Mouse (Mus musculus) hematopoietic stem cell, adult 5-6 weeks (primary cell): ENCODE measurements around the gene Oxsr1. TPM values are rescaled to one million over a fixed set of nuclear protein-coding genes. Genes with fewer than 3 reads are reported as not detected.
"Not testable (repeated sequence)": the region's sequence is repeated elsewhere in the genome, so short reads cannot be mapped to it uniquely, and the experiment has no call there.

Source experiments
- ATAC-seq, 2 experiments: fragments of 125-278 bp in 1 of 2; replicated peaks in 1 of 2; 2 replicates each; pipeline ENCODE4 v1.8.0; 2016 to 2017; ENCODE audit warnings: inconsistent platforms in 2 of 2, mild to moderate bottlenecking in 2 of 2, moderate number of reproducible peaks in 2 of 2, low read depth in 1 of 2, moderate TSS enrichment in 1 of 2; ENCODE audit not compliant: low FRiP score in 2 of 2, poor library complexity in 2 of 2, severe bottlenecking in 2 of 2, insufficient read depth in 1 of 2, low TSS enrichment in 1 of 2
- total RNA-seq: library from RNA; stranded (forward); fragments of 172-1452, 232-1000 nt; gene quantifications from 2 replicates; pipeline ENCODE4 v1.2.3, GENCODE M21; 2017

Gene Oxsr1
- total RNA-seq, result 36.1 and 48.2 TPM in 2 replicates

DNA sequence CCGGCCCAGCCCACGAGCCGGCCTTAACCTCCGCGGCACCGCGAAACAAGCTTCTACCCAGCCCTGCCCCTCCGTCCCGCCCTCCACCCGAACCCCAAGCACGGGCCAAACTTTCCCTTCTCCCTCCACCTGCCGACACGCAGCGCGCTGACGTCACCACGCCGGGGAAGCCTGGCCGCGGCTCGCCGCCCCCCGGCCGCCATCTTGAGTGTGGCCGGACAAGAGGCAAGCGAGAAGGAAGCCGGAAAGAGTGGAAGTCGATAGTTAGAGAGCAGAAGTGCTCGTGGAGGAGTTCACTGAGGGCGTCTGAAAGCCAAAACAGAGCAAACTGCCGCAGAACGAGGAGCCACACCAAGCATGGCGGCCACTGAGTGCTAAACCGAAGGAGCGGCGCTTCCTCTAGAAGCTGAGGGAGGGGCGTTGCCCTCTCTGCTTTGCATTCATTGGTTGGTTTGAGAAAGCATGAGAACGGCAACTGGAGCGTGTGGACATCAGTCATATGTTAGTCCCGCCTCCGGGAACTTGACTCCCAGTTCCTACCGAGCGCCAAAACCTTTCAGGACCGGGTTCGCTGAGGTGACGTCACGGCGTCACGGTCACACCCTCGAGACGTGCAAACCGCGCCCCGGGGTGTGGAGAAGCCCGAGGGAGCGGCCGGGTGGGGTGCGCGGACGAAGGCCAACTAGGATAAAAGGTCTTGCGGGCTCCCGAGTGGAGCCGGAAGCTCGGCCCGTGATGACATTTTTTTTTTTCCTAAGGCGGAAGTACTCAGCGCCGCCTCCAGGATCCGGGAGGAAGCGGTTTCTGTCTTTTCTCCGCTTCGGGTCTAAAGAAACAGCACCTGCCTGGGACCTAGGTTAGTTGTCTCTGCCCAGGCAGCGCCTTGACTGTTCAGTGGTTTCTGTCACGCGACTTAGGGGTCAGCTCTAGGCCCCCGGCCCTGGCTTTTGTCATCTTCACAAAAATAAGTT is at the start of gene Oxsr1:
Gene Oxsr1 (minus strand): TSS at position 139 of the 971 bp plus-strand sequence.
- peak; percentile 94 to 96 for ATAC-seq

DNA sequence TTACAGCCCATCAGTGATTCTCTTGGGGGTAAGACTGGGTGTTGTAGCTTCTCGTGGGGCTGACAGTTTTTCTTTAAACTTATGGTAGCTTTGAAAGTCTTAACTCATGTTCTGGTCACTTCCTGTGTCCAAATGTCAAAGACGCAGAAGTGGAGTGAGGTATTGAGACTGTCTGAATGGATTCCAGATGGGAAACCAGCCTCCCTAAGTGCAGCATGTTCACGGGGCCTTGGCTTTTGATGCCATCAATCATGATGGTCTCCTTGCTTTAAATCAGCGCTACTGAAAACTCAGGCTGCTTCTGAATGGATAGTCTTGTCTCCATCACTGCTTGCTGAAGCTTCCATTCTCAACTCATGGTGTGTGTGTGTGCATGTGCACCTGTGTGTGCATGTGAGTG is 49.0 kb upstream of the Oxsr1 start:
- no peak for ATAC-seq

DNA sequence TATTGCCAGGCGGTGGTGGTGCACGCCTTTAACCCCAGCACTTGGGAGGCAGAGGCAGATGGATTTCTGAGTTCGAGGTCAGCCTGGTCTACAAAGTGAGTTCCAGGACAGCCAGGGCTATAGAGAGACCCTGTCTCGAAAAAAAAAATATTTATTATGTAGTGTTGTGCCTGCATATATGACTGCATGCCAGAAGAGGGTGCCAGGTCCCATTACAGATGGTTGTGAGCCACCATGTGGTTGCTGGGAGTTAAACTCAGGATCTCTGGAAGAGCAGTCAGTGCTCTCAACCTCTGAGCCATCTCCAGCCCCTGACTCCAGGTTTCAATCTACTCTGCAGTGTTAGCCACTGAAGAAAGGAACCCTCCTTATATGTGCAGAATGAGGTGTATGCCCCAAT is 48.5 kb upstream of the Oxsr1 start:
- ATAC-seq, result not testable (repeated sequence)

DNA sequence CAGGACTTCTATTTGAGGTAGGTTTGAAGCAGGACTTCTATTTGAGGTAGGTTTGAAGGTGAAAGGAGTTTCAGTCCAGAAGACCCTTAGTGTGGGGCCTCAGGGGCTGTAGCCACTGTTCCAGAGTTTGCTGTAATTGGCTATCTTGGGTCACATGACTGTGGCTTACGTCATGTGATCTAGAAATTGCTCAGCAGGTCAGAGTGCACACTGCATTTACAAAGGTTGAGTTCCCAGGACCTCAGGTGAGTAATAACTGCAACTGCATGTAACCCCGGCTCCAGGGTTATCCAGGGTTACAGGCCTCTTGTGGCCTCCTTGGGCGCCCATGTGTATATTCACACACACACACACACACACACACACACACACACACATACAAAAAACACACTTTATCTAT is 46.1 kb upstream of the Oxsr1 start:
- no peak for ATAC-seq

DNA sequence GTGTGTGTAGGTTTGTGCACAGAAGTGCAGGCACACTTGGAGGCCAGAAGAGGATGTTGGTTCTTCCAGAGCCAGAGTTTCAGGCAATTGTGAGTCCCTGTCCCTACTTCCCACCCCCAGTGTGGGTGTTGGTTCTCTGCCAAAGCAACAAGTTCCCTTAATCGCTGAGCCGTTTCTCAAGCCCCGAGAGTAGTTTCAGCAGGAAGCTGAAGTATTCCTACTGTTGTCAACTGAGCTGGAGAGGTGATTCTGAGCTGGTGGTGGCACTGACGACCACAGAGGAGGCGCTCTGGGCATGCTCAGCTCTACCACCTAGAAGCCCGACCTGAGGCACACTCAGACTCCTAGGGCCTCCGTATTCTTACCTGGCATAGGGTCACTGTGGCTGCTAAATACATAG is 43.1 kb upstream of the Oxsr1 start, which contains the start of gene Slc22a14:
Gene Slc22a14 (minus strand): TSS at position 270 of the 400 bp plus-strand sequence.
- ATAC-seq, result peak; percentile 39 to 57; a peak in 2 of 4 replicates

DNA sequence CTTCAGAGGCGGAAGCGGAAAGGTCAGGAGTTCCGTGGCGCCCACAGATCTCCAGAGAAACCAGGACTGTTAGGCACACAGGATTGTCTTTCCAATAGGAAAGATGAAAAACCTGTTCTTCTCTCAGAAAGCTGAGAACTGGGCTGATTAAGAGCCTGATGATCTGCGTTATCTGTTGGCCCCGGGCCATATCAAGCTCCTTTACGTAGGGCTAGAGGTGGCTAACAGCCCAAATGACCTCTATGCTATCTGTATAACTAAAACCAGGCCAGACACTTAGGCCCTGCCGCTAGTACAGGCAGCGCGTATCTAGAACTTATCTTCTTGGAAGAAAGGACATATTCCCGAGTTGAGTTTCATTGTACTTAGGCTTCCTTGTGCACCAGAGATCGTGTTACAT is 41.0 kb upstream of the Oxsr1 start:
- no peak for ATAC-seq

DNA sequence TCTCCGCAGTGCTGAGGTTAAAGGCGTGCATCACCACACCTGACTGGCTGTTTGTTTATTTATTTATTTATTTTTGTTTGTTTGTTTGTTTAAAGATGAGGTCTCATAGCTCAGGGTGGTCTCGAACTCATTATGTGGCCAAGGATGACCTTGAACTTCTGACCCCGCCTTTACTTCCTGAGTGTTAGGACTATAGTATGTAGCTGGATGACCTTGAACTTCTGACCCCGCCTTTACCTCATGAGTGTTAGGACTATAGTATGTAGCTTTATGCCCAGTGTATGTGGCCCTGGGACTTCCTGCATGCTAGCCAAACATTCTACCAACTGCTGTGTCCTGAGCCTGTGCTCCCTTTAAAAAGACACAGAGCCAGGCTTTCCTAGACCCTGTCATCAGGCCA is 39.2 kb upstream of the Oxsr1 start:
- ATAC-seq, result no peak

DNA sequence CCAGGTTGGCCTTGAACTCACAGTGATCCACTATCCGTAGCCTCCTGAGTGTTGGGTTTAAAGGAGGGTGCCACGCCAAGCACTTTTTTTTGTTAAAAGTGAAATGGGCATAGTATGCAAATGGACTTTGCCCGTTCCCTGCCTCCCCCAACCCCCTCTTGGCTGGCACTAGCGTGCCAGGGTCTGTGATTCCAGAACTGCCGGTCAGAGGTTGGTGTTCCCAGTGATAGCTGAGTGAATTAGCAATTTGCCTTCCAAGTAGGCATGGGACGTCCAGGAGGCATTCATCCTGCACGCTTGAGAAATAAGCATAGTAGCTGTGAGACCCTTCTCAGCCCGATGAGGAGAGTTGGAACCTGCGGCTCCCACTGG is 35.8 kb upstream of the Oxsr1 start:
- ATAC-seq, result no peak

DNA sequence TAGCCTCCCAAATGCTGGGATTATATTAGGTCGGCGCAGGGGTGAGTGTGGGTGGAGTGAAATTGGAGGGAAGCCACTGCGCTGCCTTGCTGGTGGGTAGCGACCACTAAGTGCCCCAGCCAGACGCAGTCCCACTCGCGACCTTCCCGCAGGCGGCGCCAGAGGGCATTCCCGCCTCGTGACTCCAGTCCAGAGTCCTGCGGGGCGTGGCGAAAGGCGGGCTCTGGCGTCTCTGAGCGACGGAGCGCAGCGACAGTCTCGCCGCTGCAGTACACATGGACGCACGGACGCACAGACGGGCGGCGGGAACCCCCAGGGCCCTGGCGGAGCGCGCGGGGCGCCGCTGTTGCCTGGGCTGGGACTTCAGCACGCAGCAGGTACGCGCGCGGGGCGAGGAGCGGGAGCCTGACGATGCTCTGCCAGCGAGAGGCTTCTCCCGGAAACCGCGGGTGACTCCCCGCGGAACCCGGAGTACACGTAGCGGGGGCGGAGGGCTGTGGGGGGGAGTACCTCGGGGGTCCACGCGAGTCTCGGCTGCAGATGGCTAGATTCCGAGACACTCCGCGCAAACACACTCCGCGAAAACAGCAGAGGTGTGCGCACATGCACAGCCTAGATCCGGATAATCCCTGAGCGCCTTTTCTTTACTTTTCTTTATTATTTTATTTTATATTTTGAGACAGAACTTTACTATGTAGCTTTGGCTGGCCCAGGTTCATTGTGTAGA is 35.3 kb upstream of the Oxsr1 start, which contains the start of gene Xylb:
Gene Xylb (plus strand): TSS at position 51 of the 727 bp plus-strand sequence.
- peak; percentile 91 to 96 for ATAC-seq

DNA sequence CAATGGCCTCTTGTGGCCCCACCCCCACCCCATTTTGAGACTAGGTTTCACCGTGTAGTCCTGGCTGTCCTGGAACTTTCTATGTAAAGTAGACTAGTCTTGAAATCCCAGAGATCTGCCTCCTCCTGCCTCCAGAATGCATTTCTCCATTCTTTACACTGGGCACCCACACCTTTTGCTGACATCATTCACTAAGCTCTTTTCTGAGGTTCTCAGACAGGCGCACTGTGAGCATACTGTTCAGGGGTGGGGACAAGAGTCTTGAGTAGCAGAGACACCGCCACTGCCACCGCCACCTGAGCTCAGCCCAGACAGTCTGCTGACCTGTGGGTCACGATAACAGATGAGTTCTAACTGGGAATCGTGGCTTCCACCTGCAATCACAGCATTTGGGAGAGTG is 33.7 kb upstream of the Oxsr1 start:
- ATAC-seq, result no peak

DNA sequence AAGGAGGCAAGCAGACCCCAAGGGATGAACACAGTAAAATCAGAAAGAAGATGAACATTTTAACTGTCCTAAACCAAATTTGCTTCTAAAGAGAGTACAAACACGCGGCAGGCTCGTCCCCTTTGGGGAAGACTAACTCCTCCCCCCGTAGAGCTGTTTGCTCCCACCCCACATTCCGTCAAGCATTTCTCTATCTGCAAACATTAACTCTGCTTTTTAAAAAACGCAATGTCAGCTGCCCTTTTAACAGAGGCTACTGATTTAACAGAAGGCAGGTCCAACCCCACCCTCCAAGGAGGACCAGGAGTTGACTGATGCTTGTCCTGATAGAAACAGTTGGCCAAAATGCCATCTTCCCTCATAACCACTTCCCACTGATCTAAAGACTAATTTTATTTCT is 31.7 kb upstream of the Oxsr1 start:
- ATAC-seq, result no peak

DNA sequence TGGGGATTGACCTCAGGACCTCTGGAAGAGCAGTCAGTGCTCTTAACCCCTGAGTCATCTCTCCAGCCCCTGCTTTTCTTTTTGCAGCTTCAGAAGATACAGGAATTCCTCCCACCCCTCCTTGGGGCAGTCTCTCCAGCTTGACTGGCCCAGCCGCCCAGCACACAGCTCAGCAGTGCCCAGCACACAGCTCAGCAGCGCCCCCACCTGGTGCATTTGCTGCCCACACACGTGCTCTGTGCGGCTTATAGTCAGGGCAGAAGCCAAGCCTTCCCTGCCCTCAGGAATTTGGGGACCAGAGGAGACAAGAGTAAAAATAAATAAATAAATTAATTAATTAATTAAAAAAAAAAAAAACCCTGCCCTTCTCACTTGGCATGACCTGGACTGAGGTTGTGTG is 29.8 kb upstream of the Oxsr1 start:
- ATAC-seq, result peak; percentile 75 to 86; a peak in 3 of 4 replicates

DNA sequence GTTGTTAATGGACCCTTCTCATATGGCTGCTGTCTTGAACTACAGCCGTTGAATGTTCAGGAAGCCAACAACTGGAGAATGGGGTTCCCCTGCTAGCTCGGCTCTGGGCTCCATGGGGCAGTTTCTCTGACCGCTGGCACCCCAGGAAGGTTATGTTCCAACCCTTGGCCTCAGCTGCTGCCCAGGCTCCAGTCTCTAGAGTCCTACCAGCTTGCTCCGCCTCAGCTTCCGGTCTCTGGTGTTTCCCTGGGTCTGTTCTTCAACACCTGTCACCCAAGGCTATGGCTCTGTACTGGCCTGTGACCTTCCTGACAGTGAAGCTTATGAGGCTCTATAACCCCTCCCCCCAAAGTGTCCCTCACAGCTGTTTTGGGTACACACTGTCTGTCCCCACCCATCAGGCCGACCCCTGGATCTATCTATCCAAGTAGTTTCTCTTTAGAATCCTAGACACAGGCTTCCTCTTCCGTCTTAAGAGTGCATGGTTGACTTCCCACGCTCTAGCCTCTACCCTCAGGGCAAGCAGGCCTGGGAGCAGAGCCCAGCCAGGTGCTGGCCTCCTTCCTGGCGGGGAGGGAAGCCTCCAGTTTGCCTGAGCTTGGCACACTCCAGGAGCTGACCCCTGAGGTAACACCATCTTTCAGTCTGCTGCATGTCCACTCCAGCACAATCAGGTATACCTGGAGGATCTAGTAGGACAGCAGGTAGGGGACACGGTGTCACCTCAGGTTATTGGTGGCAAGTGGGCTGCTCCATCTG is 28.9 kb upstream of the Oxsr1 start:
- ATAC-seq, result no peak

DNA sequence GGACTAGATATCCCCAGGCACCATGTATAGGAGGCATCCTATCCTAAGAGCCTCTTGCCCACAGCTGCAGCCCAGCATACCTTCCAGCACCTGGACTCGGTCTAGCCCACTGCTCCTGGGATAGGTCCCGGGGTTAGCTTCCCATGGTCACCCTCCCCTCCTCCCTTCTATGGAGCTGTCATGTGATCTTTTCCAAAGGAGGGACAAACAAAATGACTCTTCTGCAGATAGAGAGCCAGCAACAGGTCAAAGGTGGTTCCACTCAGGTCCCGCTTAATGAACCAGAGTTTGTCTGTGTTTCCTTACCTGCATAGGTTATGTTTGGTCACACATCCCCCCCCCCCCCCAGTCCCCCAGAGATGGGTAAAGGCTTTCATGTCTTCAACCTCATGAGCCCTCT is 28.3 kb upstream of the Oxsr1 start:
- ATAC-seq, result no peak

DNA sequence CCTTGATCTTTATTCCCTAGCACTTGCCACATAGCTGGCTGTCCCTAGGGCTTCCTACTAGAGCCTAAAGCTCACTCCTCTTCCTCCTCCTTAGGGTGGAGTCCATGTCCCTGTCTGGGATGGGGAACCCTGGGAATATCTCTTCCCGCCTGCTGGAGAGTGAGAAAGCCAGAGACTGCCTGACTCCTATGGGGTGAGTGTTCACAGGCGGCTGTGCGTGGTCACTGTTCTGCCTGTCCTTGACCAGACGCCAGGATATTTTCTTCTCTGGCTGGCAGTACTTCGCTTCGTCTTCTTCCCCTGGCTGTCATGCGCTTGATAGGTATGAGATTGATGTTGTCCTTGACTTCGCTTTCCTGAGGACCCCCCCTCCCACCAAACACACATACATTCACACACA is 24.1 kb upstream of the Oxsr1 start:
- no peak; a peak in 1 of 4 replicates for ATAC-seq

DNA sequence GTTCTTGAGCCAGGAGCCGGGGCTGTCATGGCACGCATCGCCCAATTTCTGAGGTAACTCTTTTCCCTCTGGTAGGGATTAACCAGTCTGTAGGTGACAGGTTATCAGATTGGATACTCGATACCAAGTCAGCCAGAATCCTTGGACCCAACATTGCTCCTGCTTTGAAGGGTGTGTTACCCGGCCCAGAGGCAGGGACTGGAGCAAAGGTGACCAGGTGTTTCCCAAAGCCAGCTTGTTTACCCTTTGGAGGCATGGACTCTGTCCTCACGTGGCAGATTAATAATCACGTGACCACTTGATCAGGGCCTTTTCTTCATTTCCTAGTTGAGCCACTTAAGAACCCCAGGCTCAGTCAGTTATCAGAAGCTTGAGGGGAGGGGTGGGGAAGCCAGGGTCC is 20.5 kb upstream of the Oxsr1 start:
- ATAC-seq, result no peak

DNA sequence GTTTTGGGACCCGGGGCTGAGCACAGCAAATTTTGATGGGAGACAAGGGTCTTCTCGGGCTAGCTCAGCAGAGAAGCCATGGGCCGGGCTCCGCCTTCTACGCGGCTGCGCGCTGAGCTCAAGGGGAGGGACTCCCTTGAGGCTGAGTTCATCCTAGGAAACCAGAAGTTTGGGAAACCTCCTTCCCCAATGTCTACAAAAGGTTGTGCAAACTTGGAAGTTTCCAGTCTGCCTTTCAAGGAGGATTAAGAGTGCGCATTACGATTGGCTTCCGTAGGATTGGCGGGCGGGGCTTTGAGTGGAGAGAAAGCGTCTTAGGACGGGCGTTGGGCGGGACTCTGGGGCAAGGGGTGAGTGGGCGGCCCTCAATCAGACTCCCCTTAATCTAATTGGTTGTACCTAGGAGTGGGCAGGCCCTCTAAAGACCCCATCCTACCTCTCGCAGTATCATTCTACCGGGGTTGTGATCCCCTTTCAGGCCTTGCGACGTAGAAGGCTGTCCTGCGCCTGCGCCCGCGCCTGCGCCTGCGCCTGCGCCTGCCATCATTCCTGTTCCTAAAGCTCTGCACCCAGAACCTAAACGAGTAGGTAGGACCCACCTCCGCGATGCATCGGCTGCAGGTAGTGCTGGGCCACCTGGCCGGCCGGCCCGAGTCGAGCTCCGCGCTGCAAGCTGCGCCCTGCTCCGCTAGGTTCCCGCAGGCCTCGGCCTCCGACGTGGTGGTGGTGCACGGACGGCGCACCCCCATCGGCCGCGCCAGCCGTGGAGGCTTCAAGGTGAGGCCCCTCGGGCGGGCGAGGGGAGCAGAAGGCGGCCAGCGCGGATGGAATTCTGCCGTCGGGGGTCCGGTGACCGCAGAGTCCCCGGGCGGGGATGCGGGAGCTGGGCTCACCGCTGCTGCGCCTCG is 18.9 kb upstream of the Oxsr1 start, which contains the start of gene Myd88:
Gene Myd88 (minus strand): TSS at position 503 of the 908 bp plus-strand sequence.
- peak; percentile 95 for ATAC-seq
